Mouse (Mus musculus): ENCODE results near the gene Pqlc3. TPM values are rescaled to one million over a fixed set of nuclear protein-coding genes. Genes with fewer than 3 reads are reported as not detected.
"Not testable (repeated sequence)": the region's sequence is repeated elsewhere in the genome, so short reads cannot be mapped to it uniquely, and the experiment has no call there.

Pqlc3 gene
- polyA plus RNA-seq, 1 experiment from 2014 or later, result 5.3 TPM

- H3K4me2 ChIP-seq, result no peak overlapping the region
- no peak for ATAC-seq (ENCODE audit: insufficient read depth)
- H3K9me3 ChIP-seq (replicated peaks), result no peaks in the 10 kb centered on the region
- whole genome bisulfite sequencing (ENCODE audit: insufficient replicate concordance), result 62% methylated on average over 9 of the region's 9 CpGs
- H3K9ac ChIP-seq, result no peak overlapping the region
- H3K27ac ChIP-seq (replicated peaks), result no peak overlapping the region
- H3K27me3 ChIP-seq, result no peaks in the 10 kb centered on the region
- H3K4me1 ChIP-seq (replicated peaks), result no peaks in the 10 kb centered on the region
- no peak overlapping the region for H3K4me3 ChIP-seq (replicated peaks)
- no peaks in the 10 kb centered on the region for H3K36me3 ChIP-seq (replicated peaks)
Observed at GRCm38 (mm10) chr12:17033464-17033841, 33.2 kb upstream of the Pqlc3 start.

DNA sequence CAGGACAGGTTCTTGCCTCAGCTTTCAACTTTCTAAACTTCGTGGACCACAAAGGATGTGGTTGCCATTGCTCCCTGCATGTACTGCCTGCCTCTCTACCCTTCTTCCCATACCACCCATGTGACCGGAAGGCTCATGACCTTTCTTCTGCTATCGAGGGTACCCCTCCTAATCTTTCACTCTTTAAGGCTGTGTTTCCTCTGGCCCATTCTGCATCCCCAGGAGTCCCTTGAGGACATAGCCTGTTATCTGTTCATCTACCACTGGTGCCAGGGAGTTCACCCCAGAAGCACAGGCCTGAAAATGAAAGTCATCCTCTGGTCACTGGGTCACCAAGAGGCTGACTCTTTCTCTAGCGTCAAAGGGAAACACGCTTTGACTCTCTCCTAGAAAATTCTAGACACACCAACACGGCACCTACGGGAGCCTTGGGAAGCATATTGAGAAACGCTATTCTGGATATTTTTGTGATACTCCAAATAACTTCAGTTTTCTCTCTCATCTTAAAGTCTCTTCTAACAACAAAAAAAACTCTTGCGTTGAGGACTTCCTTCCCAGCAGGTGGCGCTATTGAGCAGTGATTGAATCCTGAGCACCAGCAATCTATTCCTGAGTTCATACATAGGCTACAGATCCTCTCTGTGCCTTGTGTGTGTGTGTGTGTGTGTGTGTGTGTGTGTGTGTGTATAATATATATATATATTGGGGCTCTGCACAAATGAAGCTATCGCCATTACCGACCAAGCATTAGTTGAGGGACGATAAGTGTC, 32.7 kb upstream of the Pqlc3 start:
- no peak overlapping the region for H3K4me2 ChIP-seq
- WGBS (ENCODE audit: insufficient replicate concordance), result 27% methylated on average over 13 of the region's 13 CpGs
- no peak for ATAC-seq (ENCODE audit: insufficient read depth)

DNA sequence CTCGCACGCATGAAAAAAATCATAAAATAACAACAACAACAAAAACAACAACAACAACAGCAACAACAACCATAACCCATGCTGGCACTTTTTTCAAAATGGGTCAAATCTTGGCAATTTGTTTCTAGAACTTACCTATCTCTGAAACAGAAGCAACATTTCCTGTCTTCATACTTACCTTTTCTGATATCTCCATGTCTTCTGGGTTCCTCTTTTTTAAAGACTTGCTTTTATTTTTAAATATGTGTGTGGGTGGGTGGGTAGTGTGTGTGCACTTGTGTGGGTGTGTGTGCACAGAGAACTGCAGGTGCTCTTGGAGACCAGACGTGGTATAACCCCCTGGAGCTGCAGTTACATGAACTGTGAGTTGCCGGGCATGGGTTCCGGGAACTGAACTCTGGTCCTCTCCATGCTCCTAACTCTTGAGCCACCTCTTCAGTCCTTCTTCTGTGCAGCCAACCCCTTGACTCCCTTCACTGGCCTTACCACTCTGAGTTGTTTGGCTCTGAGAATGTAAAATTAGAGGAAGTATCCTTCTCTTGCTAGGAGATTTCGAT, 24.4 kb upstream of the Pqlc3 start:
- Histone ChIP-seq H3K27ac (replicated peaks) (no peak overlapping the region), H3K9me3 (replicated peaks) (no peaks in the 10 kb centered on the region), H3K4me2 (no peak overlapping the region), H3K9ac (no peak overlapping the region), H3K4me1 (replicated peaks) (no peaks in the 10 kb centered on the region), H3K27me3 (no peaks in the 10 kb centered on the region), H3K36me3 (replicated peaks) (no peaks in the 10 kb centered on the region), H3K4me3 (replicated peaks) (no peak overlapping the region)
- ATAC-seq (ENCODE audit: insufficient read depth), result no peak
- WGBS (ENCODE audit: insufficient replicate concordance), result 64% methylated on average over 6 of the region's 6 CpGs

More for the DNA sequence above, 32.7 kb upstream of the Pqlc3 start:
- no peaks in the 10 kb centered on the region for H3K36me3 ChIP-seq (replicated peaks)
- no peaks in the 10 kb centered on the region for H3K9me3 ChIP-seq (replicated peaks)
- H3K27me3 ChIP-seq, result no peaks in the 10 kb centered on the region
- no peak overlapping the region for H3K9ac ChIP-seq
- H3K27ac ChIP-seq (replicated peaks), result no peak overlapping the region
- no peak overlapping the region for H3K4me3 ChIP-seq (replicated peaks)
- no peaks in the 10 kb centered on the region for H3K4me1 ChIP-seq (replicated peaks)

- no peaks in the 10 kb centered on the region for H3K36me3 ChIP-seq (replicated peaks)
- H3K9me3 ChIP-seq (replicated peaks), result no peaks in the 10 kb centered on the region
- H3K9ac ChIP-seq, result no peak overlapping the region
- peak overlapping the region; percentile 7; the same call in 1 of the 2 replicates for H3K4me2 ChIP-seq
- H3K27ac ChIP-seq (replicated peaks), result no peak overlapping the region
- H3K27me3 ChIP-seq, result no peaks in the 10 kb centered on the region
- no peaks in the 10 kb centered on the region for H3K4me1 ChIP-seq (replicated peaks)
- 53% methylated on average over 4 of the region's 4 CpGs for WGBS (ENCODE audit: insufficient replicate concordance)
- no peak for ATAC-seq (ENCODE audit: insufficient read depth)
- H3K4me3 ChIP-seq (replicated peaks), result no peak overlapping the region
Observed at GRCm38 (mm10) chr12:17022145-17022544, 21.9 kb upstream of the Pqlc3 start.

GRCm38 (mm10) chr12:17021125-17021524, 20.9 kb upstream of the Pqlc3 start:
- H3K27ac ChIP-seq (replicated peaks); H3K4me3 ChIP-seq (replicated peaks); H3K4me1 ChIP-seq (replicated peaks); H3K36me3 ChIP-seq (replicated peaks); H3K4me2 ChIP-seq; H3K9me3 ChIP-seq (replicated peaks); H3K9ac ChIP-seq; H3K27me3 ChIP-seq; ATAC-seq (ENCODE audit: insufficient read depth): not testable (repeated sequence)
- 57% methylated on average over 4 of the region's 4 CpGs for WGBS (ENCODE audit: insufficient replicate concordance)

DNA sequence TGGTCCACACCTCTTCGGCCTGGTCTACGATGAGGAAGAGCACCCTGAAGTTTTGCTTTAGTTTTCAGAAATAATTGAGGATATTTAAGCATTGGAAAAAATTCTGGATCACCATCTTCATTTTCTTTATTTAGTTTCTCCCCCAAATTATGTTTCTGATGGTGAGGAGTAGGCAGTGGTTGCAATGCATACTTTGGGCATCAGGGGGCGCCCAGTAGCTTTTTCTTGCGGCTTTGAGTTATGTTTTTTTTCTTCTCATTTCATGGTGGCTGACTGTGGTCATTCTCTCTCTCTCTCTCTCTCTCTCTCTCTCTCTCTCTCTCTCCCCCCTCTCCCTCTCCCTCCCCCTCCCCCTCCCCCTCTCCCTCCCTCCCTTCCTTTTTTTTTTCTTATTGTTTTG, 18.3 kb upstream of the Pqlc3 start:
- Histone ChIP-seq H3K4me3 (replicated peaks) (no peak overlapping the region), H3K4me2 (no peak overlapping the region), H3K9ac (no peak overlapping the region), H3K4me1 (replicated peaks) (no peaks in the 10 kb centered on the region), H3K9me3 (replicated peaks) (no peaks in the 10 kb centered on the region), H3K27ac (replicated peaks) (no peak overlapping the region), H3K27me3 (no peaks in the 10 kb centered on the region), H3K36me3 (replicated peaks) (no peaks in the 10 kb centered on the region)
- WGBS (ENCODE audit: insufficient replicate concordance), result 32% methylated on average over 4 of the region's 4 CpGs
- no peak for ATAC-seq (ENCODE audit: insufficient read depth)

- H3K9me3 ChIP-seq (replicated peaks), result no peaks in the 10 kb centered on the region
- no peak overlapping the region for H3K9ac ChIP-seq
- 63% methylated on average over 2 of the region's 2 CpGs for WGBS (ENCODE audit: insufficient replicate concordance)
- no peaks in the 10 kb centered on the region for H3K36me3 ChIP-seq (replicated peaks)
- no peak overlapping the region for H3K27ac ChIP-seq (replicated peaks)
- peaks cover 8% of the 10 kb centered on the region for H3K4me1 ChIP-seq (replicated peaks)
- no peak for ATAC-seq (ENCODE audit: insufficient read depth)
- no peak overlapping the region for H3K4me2 ChIP-seq
- no peak overlapping the region for H3K4me3 ChIP-seq (replicated peaks)
- 0 out of 2 replicates have a peak, but pooled peaks cover 4% of the 10 kb centered on the region for H3K27me3 ChIP-seq
Observed at GRCm38 (mm10) chr12:17015711-17016110, 15.5 kb upstream of the Pqlc3 start.

GRCm38 (mm10) chr12:17012067-17012899, 12.1 kb upstream of the Pqlc3 start:
- no peaks in the 10 kb centered on the region for H3K36me3 ChIP-seq (replicated peaks)
- H3K4me3 ChIP-seq (replicated peaks), result no peak overlapping the region
- H3K9ac ChIP-seq, result no peak overlapping the region
- peaks cover 8% of the 10 kb centered on the region for H3K4me1 ChIP-seq (replicated peaks)
- H3K27me3 ChIP-seq, result peaks cover 7% of the 10 kb centered on the region; the same call in 1 of the 2 replicates
- no peaks in the 10 kb centered on the region; the same call in 1 of the 2 replicates for H3K9me3 ChIP-seq (replicated peaks)
- H3K27ac ChIP-seq (replicated peaks), result no peak overlapping the region
- 51% methylated on average over 2 of the region's 2 CpGs for WGBS (ENCODE audit: insufficient replicate concordance)
- no peak overlapping the region for H3K4me2 ChIP-seq
- ATAC-seq (ENCODE audit: insufficient read depth), result no peak

DNA sequence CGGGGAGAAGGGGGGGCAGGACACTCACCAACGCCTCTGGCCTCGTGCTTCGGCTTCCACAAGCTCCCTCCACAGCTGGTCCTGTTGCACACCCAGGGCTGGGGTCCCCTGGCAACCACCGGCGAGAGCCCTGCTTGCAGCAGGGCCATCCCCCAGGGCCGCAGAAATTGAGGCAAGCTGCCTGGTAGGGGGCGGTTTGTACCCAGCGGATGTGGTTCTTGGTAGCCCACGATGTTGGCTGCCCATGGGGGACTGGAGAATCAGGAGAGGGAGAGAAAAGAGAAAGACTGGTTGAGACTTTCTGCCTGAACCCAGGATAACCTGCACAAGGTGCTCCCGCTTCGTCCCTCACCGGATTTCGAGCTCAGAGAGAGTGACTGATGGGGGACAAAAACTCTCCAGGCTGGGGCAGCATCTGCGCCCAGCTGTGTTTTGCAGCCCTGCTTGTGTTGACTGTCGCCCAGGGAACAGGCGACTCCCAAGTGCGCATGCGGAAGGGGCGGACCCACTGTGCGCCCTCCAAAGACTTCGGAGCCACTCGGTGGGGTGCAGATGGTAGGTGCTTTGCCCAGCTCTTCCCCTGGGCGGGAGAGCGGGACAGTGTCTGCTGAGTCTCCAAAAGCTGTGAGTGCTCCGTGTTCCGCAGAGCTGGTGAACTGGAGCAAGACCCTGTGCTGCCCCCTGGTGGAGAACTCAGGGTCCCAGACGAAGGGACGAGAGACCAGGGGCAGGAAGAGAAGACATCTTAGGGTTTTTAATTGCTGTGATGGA, 11.1 kb upstream of the Pqlc3 start, which contains the start of gene 2410004P03Rik:
Gene 2410004P03Rik, minus strand, starts transcription at position 628 of the 771 bp plus-strand sequence.
- Histone ChIP-seq H3K4me3 (replicated peaks) (peak within 1 kb of the TSS; percentile 49), H3K4me2 (peak within 1 kb of the TSS; percentile 68), H3K27ac (replicated peaks) (no peak within 1 kb of the TSS), H3K9me3 (replicated peaks) (no peaks in the 10 kb centered on the region; the same call in 1 of the 2 replicates), H3K27me3 (peaks cover 16% of the 10 kb centered on the region; the same call in 1 of the 2 replicates), H3K36me3 (replicated peaks) (no peaks in the 10 kb centered on the region), H3K4me1 (replicated peaks) (peaks cover 8% of the 10 kb centered on the region), H3K9ac (peak within 1 kb of the TSS; percentile 21; the same call in 1 of the 2 replicates)
- 6% methylated on average over 29 of the region's 29 CpGs for WGBS (ENCODE audit: insufficient replicate concordance)
- no peak for ATAC-seq (ENCODE audit: insufficient read depth)

- Histone ChIP-seq H3K9me3 (replicated peaks) (no peaks in the 10 kb centered on the region; the same call in 1 of the 2 replicates), H3K4me3 (replicated peaks) (no peak overlapping the region), H3K27ac (replicated peaks) (no peak overlapping the region), H3K36me3 (replicated peaks) (no peaks in the 10 kb centered on the region), H3K27me3 (peaks cover 16% of the 10 kb centered on the region; the same call in 1 of the 2 replicates), H3K4me2 (no peak overlapping the region), H3K4me1 (replicated peaks) (peaks cover 8% of the 10 kb centered on the region), H3K9ac (no peak overlapping the region)
- no peak for ATAC-seq (ENCODE audit: insufficient read depth)
- WGBS (ENCODE audit: insufficient replicate concordance), result 85% methylated on average over 6 of the region's 6 CpGs
Observed at GRCm38 (mm10) chr12:17009466-17009865, 9.3 kb upstream of the Pqlc3 start.
